Mouse (Mus musculus) bone marrow, adult 2 months (tissue): ENCODE results near the gene Sf1. TPM values are rescaled to one million over a fixed set of nuclear protein-coding genes. Genes with fewer than 3 reads are reported as not detected.

Experiments used
- H3K27ac ChIP-seq: fragments of 200-500 bp; 2 replicates; pipeline ENCODE4 v1.5.1; 2012; ENCODE audit warnings: low read depth, mild to moderate bottlenecking, control low read depth, inconsistent platforms, low read length; ENCODE audit not compliant: control insufficient read depth, poor library complexity, insufficient read depth
- H3K4me1 ChIP-seq: fragments of 200-500 bp; 2 replicates; pipeline ENCODE4 v1.6.1; 2011; ENCODE audit warnings: low read length; ENCODE audit not compliant: control insufficient read depth, insufficient read depth
- H3K4me3 ChIP-seq: fragments of 200-500 bp; replicated peaks from 2 replicates; pipeline ENCODE3; 2011; ENCODE audit warnings: mild to moderate bottlenecking, low read depth, low read length, control low read depth; ENCODE audit not compliant: control insufficient read depth
- CTCF ChIP-seq: fragments of 200-500 bp; IDR thresholded peaks from 2 replicates; pipeline ENCODE4 v1.5.1; 2011; ENCODE audit warnings: low read length, control low read depth; ENCODE audit not compliant: control insufficient read depth, insufficient read depth
- POLR2A ChIP-seq: fragments of 200-500 bp; IDR thresholded peaks from 2 replicates; pipeline ENCODE4 v1.6.1; 2011; ENCODE audit warnings: low read depth, mild to moderate bottlenecking, control low read depth, low read length, borderline replicate concordance; ENCODE audit not compliant: control insufficient read depth
- WGBS: fragments of 180-500 bp; shearing (Covaris S2); methylation state at CpG from one replicate; pipeline ENCODE4 v1.1.7; 2018; 5-methylcytosine and 5-hydroxymethylcytosine counted together
- polyA plus RNA-seq: library from polyadenylated mRNA; stranded (reverse); fragments of >200 nt; gene quantifications from 2 replicates; pipeline ENCODE4 v1.2.4, GENCODE M21; 2011; ENCODE audit warnings: low replicate concordance; ENCODE audit not compliant: missing spikeins, insufficient read depth, insufficient read length

Gene Sf1
- 120 and 184 TPM in 2 replicates for polyA plus RNA-seq

DNA sequence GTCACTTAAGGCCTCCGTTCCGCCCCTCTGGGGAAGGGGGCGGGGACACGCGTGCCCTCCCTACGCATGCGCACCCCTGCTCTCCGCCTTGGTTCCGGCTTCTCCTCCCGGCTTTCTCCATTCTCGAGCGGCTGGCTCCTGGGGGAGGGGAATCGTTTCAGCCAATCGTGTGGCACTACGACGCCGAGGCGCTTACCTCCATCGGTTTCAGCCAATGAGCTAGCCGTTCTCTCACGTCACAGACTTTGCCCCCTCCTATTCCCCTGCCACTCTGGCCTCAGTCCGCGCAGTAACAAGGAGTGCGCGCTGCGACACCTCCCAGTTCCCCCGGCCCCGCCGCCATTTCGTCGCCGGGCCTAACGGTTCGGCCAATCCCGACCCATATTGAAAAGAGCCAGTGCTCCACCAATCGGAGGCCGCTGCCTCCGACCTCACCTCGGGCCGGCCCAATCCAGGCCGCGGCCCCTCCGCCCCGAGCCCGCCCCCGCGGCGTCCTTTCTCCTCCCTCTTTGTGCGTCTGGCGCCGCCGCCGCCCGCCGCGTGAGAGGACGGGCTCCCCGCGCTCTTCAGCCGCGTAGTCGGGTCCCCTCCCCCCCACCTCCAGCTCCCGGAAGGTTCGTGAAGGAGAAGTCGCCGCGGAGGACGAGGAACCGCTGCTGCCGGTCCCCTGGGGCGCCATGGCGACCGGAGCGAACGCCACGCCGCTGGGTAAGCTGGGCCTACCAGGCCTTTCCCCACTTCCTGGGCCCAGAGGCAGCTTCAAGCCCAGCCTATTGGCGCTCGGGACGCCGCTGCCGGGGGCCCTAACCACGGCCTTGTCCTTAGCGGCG lies at the start of gene Sf1:
Gene Sf1, plus strand, starts transcription at position 280 of the 830 bp plus-strand sequence.
- Histone ChIP-seq H3K4me1 (no peaks in the 10 kb centered on the region; the same call in 1 of the 2 replicates), H3K4me3 (peak within 1 kb of the TSS; percentile 92), H3K27ac (peak within 1 kb of the TSS; percentile 100)
- 1% methylated on average over 84 of the region's 85 CpGs for WGBS
- TF ChIP-seq POLR2A (peak; percentile 87), CTCF (no peak)

DNA sequence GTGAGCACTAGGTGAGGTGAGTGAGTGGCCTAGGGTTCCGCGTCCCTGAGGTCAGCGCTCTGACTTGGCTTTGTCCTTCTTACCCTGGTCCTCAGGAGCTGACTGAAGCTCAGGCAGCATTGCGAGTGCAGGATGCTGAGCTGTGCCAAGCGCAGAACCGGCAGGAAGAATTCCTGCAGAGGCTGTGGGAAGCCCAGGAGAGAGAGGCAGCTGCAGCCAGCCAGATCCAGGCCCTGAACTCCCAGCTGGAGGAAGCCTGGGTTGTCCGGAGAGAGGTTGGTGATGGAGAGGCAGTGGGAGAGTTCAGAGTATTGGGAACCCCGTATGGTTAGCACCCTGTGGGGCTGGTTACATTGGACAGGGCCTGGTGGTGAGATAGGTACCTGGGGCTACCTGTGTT lies 49.7 kb upstream of the Sf1 start:
- H3K27ac ChIP-seq: no peak overlapping the region
- TF ChIP-seq CTCF (no peak), POLR2A (no peak)
- H3K4me3 ChIP-seq: no peak overlapping the region
- no peaks in the 10 kb centered on the region for H3K4me1 ChIP-seq
- WGBS: 91% methylated on average over 8 of the region's 8 CpGs

DNA sequence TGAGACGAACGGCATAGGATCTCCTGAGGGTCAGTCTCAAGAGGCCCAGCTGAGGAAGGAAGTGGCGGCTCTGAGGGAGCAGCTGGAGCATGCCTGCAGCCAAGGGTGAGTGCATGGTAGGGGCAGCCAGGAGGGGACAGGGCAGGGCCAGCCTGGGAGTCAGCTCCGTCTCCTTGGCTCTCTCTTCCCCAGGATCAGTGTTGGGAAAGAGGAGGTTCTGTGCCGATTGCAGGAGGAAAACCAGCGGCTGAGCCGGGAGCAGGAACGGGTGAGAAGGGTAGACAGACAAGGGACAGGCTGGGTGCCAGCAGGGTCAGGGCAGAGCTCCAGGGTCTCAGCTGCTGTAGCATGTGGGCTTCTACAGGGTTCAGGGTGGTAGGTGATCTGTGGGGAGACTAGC lies 49.0 kb upstream of the Sf1 start:
- TF ChIP-seq POLR2A (no peak), CTCF (no peak)
- H3K4me1 ChIP-seq: no peaks in the 10 kb centered on the region
- H3K27ac ChIP-seq: no peak overlapping the region
- H3K4me3 ChIP-seq: no peak overlapping the region
- 84% methylated on average over 8 of the region's 8 CpGs for WGBS

DNA sequence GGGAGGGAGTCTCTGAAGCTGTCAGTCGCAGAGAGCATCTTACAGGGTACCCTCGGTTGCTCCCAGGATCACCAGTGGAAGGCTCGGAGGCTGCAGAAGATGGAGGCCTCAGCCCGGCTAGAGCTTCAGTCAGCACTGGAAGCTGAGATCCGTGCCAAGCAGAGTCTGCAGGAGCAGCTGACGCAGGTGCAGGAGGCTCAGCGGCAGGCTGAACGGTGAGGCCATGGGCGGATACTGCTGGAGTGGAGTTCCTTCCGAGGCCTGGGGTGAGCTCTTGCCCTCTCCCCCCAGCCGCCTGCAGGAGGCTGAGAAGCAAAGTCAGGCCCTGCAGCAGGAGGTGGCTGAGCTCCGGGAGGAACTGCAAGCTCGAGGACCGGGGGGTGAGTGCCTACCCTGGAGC lies 47.9 kb upstream of the Sf1 start:
- Histone ChIP-seq H3K4me3 (no peak overlapping the region), H3K4me1 (no peaks in the 10 kb centered on the region), H3K27ac (no peak overlapping the region)
- no peak for TF ChIP-seq CTCF
- no peak for TF ChIP-seq POLR2A
- 84% methylated on average over 14 of the region's 14 CpGs for WGBS

DNA sequence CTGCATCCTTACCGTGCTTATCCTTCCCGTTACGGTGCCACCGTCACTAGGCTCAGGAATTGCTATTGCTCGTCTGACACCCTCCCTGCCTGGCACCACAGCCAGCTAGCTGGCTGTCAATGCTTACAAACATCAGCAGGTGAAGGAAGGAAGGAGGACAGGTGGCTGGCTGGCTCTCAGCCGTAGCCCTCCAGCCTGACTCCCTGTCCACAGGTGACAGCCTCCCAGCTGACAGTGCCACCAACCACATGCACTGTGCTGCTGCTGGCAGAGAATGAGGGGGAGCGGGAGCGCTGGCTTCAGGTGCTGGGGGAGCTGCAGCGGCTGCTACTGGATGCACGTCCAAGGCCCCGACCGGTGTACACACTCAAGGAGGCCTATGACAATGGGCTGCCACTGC lies 45.3 kb upstream of the Sf1 start:
- TF ChIP-seq POLR2A: no peak
- no peak for TF ChIP-seq CTCF
- no peak overlapping the region; the same call in 1 of the 2 replicates for H3K27ac ChIP-seq
- 94% methylated on average over 12 of the region's 12 CpGs for WGBS
- H3K4me3 ChIP-seq: no peak overlapping the region
- H3K4me1 ChIP-seq: no peaks in the 10 kb centered on the region

DNA sequence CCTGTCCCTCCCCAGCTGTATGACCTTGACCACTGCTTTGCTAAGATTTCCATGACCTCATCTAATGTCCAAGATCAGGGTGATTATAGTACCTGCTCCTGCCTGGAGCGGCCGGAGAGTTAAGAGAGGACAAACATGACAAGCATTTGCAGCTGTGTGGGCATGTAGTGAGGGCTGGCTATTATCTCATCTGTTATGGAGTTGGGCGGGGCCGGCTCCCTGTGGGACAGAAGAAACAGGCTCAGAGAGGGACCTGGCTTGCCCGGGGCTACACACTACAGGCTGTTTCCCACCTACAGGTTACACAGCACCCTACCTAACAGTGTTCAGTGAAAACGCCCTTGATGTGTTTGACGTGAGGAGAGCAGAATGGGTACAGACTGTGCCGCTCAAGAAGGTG lies 42.1 kb upstream of the Sf1 start:
- H3K27ac ChIP-seq: no peak overlapping the region
- no peaks in the 10 kb centered on the region for H3K4me1 ChIP-seq
- no peak overlapping the region for H3K4me3 ChIP-seq
- no peak for TF ChIP-seq POLR2A
- no peak for TF ChIP-seq CTCF
- 82% methylated on average over 8 of the region's 8 CpGs for WGBS

DNA sequence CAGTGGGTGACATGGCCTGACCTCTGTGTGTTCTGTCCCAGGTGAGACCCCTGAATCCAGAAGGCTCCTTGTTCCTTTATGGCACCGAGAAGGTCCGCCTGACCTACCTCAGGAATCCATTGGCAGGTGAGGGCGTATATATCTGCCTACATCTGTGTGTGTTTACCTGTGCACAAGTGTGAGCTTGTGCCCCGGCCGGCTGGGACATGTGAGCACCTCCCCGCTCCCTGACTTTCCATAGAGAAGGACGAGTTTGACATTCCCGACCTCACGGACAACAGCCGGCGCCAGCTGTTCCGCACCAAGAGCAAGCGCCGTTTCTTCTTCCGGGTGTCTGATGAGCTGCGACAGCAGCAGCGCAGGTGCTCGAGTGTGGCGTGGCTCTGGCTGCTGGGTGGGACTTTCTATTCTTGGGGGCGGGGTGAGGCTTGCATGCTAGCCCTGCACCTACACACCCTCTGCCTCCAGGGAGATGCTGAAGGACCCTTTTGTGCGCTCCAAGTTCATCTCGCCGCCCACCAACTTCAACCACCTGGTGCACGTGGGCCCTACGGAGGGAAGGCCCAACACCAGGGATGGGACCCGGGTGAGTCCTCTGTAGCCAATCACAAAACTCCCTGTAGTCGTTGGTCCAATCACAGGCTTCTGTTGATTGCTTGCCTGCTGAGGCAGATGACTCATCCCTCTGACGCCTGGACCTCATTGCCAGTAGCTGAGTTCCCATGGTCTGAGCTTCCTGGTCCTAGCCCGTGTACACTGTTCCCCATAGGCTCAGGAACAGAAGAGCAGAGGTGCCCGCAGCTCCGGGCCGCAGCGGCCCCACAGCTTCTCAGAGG lies 41.5 kb upstream of the Sf1 start:
- Histone ChIP-seq H3K4me3 (no peak overlapping the region), H3K4me1 (no peaks in the 10 kb centered on the region), H3K27ac (no peak overlapping the region)
- no peak for TF ChIP-seq CTCF
- no peak for TF ChIP-seq POLR2A
- WGBS: 89% methylated on average over 33 of the region's 33 CpGs

DNA sequence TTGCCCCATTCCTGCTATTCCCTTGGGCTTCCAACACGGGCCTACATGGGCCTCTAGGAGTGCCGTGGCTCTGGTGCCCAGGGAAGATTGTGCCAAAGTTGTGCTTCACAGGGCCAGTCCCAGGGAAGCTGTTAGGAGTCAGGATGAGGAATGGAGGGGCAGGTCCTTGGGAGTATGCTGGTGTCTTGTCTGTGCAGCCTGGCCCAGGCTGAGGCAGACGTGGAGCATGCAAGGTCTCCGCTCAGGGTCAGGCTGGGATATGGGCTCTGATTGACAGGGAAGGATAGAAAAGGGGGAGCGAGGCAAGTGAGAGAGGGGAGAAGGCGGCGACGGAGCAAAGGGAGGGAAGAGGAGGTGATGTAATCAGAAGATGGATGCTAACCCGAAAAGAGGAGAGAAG lies 38.7 kb upstream of the Sf1 start:
- no peak for TF ChIP-seq POLR2A
- no peak for TF ChIP-seq CTCF
- 86% methylated on average over 9 of the region's 9 CpGs for WGBS
- H3K4me3 ChIP-seq: no peak overlapping the region
- H3K4me1 ChIP-seq: no peaks in the 10 kb centered on the region
- no peak overlapping the region for H3K27ac ChIP-seq

DNA sequence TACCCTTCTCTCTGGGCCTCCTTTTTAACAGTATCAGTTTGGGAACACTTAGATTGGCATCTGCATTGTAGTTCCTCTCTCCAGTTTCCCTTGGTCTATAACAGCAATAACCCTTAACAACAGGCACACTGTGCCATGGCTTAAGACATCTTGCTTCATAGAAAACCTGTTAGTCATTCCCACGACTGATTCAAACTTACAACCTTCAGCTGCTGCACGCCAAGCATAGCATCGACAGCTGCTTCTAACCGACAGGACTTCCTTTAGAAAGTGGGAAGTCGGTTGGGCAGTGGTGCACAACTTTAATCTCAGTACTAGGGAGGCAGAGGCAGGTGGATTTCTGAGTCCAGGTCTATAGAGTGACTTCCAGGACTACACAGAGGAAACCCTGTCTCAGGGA lies 32.3 kb upstream of the Sf1 start:
- H3K4me3 ChIP-seq: no peak overlapping the region
- peak overlapping the region; percentile 56; the same call in 1 of the 2 replicates for H3K27ac ChIP-seq
- WGBS: 2% methylated on average over 5 of the region's 5 CpGs
- no peak for TF ChIP-seq POLR2A
- no peak for TF ChIP-seq CTCF
- H3K4me1 ChIP-seq: peaks cover 2% of the 10 kb centered on the region; the same call in 1 of the 2 replicates
